Mouse (Mus musculus) liver, embryonic 11.5 days (tissue): ENCODE results near the gene Mllt3. TPM values are rescaled to one million over a fixed set of nuclear protein-coding genes. Genes with fewer than 3 reads are reported as not detected.

ENCODE experiments used
- ATAC-seq: fragments of 200-750 bp; cut with Nextera tagmentation; replicated peaks from 2 replicates; pipeline ENCODE4 v1.8.0; 2017; ENCODE audit warnings: moderate number of reproducible peaks, mild to moderate bottlenecking, moderate TSS enrichment, moderate library complexity; ENCODE audit not compliant: low FRiP score
- DNase-seq: peaks from one replicate; pipeline ENCODE4 v3.0.0-alpha.2; 2017; ENCODE audit warnings: low spot score
- H3K27ac ChIP-seq: fragments of 300-500 bp; sonication (generic); 2 replicates; pipeline ENCODE4 v1.5.1; 2014; ENCODE audit warnings: mild to moderate bottlenecking, low read depth, low read length, control low read depth
- H3K27me3 ChIP-seq: fragments of 300-500 bp; sonication (generic); replicated peaks from 2 replicates; pipeline ENCODE4 v1.6.1; 2014; ENCODE audit warnings: low read length, mixed read lengths; ENCODE audit not compliant: control insufficient read depth, insufficient read depth
- H3K36me3 ChIP-seq: fragments of 300-500 bp; sonication (generic); 2 replicates; pipeline ENCODE4 v1.6.1; 2014; ENCODE audit warnings: mild to moderate bottlenecking, low read length, moderate library complexity, mixed read lengths; ENCODE audit not compliant: control insufficient read depth, insufficient read depth
- H3K4me1 ChIP-seq: fragments of 300-500 bp; sonication (generic); replicated peaks from 2 replicates; pipeline ENCODE4 v1.6.1; 2014; ENCODE audit warnings: low read length, mixed read lengths; ENCODE audit not compliant: control insufficient read depth, insufficient read depth
- H3K4me2 ChIP-seq: fragments of 300-500 bp; sonication (generic); 2 replicates; pipeline ENCODE4 v1.6.1; 2014; ENCODE audit warnings: mild to moderate bottlenecking, control low read depth, moderate library complexity
- H3K4me3 ChIP-seq: fragments of 300-500 bp; sonication (generic); 2 replicates; pipeline ENCODE4 v1.5.1; 2014; ENCODE audit warnings: low read depth, low read length, control low read depth
- H3K9ac ChIP-seq: fragments of 300-500 bp; sonication (generic); 2 replicates; pipeline ENCODE4 v1.6.1; 2014; ENCODE audit warnings: low read depth, low read length, control low read depth
- H3K9me3 ChIP-seq: fragments of 300-500 bp; sonication (generic); 2 replicates; pipeline ENCODE4 v1.6.1; 2016; ENCODE audit warnings: low read length, inconsistent platforms, mixed read lengths; ENCODE audit not compliant: control insufficient read depth
- WGBS: fragments of 180-500 bp; shearing (Covaris S2); extraction: QIAGEN DNeasy Blood & Tissue Kit; methylation state at CpG from one replicate; pipeline ENCODE4 v1.1.7; 2014; 5-methylcytosine and 5-hydroxymethylcytosine counted together
- polyA plus RNA-seq: library from polyadenylated mRNA; unstranded; fragments of >200 nt; fragmentation: Nextera tagmentation; extraction: Ambion mirVana; gene quantifications from 2 replicates; pipeline ENCODE4 v1.2.1, GENCODE M21; 2014

Mllt3 gene
- polyA plus RNA-seq, 1 experiment from 2014 or later: 77.5 TPM

- H3K4me1 ChIP-seq: no peaks in the 10 kb centered on the region
- WGBS: 80% methylated on average over 6 of the region's 6 CpGs
- DNase-seq (no peak), ATAC-seq (no peak)
- H3K36me3 ChIP-seq: no peaks in the 10 kb centered on the region
- H3K9me3 ChIP-seq: no peaks in the 10 kb centered on the region
- no peak overlapping the region for H3K27ac ChIP-seq
- no peak overlapping the region for H3K4me2 ChIP-seq
- H3K9ac ChIP-seq: no peak overlapping the region
- no peaks in the 10 kb centered on the region for H3K27me3 ChIP-seq
- H3K4me3 ChIP-seq: no peak overlapping the region
These were observed 309.7 kb downstream of the Mllt3 start for GRCm38 (mm10) chr4:87723448-87723847.

Other genes starting within 250 kb of the Mllt3 start
- 23.2 and 25.1 TPM in 2 replicates for gene Focad, start 61.3 kb upstream of the Mllt3 start, polyA plus RNA-seq